Mouse (Mus musculus): ENCODE data around the gene Thap7.

Thap7 gene

DNA sequence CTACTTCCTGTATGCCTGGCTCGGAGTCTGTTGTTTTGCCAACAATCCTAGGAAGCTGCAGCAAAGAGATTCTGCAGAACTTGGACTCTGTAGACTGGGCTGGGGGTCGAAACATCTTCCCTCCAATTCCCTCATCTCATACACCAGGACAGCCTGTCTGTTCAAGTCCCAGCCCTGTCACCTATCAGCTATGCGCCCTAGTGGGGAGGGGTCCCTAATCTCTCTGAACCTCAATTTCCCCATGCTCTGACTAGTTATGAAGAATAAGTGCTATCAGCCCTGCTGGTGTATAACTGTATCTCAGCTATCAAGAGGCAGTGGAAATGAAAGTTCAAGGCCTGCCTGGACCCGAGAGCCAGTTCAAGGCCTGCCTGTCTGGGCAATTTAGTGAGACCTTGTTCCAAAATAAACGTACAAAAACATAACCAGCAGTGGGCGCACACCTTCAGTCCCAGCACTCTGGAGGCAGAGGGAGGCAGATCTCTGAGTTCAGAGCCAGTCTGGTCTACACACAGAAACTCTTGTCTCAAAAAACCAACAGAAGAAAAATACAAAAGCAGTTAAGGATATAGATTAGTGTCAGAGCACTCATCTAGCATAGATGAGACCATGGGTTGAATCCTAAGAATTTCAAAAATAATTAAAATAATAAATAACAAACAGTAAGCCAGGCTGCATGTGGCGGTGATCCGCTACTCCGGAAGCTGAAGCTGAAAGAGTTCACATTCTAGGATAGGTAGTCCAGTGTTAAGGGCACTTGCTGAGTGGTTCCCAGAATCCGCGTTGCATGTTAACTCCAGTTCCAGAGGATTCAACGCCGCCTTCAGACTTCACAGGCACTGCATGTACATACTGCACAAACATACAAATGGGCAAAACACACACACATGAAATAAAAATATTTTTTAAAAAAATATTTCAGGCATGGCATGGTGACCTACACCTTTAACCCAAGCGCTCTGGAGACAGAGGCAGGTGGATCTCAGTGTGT lies 42.2 kb downstream of the Thap7 start:
- DNase-seq (ENCODE audit: low spot score in 2 of 2) = no peak

DNA sequence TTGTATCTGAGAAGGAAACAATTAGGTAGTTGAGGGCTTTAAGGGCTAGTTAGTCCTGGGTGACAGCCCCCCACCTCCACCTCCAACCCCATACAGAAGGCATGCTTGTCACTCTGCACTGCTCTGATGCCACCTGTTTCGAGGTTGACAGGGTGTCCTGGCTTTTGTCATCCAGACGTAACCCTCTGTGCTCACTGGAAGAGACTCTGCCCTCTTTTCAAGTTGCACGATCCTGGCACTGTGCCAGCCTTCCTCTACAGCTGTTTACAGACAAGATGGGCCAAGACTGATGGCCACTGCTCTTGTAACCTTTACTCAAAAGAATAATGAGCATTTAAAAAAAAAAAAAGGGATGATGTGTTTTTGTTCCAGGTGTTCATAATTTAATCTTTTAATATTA lies 44.4 kb downstream of the Thap7 start:
- no peak for DNase-seq (ENCODE audit: low spot score in 2 of 2)

DNA sequence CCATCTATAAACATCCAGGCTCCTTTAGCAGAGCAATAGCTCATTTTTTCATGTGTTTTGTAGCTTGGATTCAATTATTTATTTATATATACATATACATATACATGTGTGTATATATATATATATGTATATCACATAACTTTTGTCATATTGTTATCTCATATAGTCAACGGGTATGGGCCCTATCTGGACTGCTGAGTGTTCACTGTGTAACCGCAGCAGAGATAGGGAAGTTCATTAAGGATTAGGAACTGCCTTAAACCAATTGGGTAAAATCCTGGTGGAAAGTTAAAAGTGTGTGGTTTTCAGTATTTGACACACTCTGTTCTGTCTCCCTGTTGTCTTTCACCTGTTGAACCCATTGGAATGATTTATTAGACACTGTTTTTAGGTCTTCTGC lies 49.5 kb downstream of the Thap7 start:
- no peak for DNase-seq (ENCODE audit: low spot score in 2 of 2)

DNA sequence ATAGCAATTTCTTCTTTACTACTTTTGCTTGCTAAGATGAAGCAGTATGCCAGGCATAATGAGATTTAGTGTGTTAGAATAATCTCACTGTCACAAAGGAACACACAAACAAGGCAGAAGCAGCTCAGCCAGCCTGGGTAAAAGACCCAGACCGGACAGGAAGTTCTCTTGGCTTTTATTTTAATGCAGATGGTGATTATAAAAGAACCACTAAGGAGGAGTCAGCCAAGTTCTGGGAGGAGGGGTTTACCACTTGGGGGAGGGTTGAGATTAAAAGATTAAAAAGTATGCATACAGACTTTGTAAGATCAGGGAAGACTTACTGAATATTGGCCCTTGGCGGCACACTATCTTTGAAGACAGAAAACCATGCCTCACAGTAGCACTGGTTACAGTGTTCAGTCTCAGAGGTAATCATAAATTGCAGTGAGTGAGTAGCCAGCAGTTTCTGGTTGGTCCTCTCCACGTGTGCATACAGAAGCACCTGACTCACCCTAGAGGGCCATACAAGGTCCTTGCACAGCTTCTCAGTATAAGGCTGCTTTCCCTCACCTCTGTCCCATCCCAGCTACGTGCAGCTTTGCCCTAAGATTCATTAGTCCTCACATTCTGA lies 52.5 kb downstream of the Thap7 start:
- DNase-seq (ENCODE audit: low spot score in 2 of 2) = no peak

Data from right cerebral cortex, postnatal 36 days (tissue).